Mouse (Mus musculus): ENCODE measurements at regions not wholly inside any gene's neighbourhood (a gene's known extent, or its start where the extent isn't known, plus 50 kb on each side); places are given as distances from the start of the nearest gene placed in this dataset.

DNA sequence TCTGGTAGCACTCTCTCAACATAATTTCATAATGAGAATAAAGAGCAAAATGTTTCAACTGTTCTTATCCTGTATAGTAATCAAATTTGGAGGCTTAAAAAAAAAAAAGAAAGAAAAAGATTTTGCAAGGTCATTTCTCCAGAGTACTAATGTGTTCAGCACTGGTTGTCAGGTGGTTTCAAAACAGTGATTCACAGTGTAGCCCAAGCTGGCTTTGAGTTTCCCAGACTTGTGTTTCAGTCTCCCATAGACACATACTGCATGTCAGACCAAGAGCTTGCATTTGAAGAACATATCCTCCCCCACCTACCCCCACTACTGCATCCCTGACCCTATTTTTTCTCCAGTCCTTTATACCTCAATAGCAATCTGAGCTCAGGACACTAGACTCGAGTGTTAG, 107.2 kb upstream of the Ank start:
- H3K36me3 ChIP-seq (ENCODE audit: control insufficient read depth, insufficient read depth, low read length): no peaks in the 10 kb centered on the region
- H3K27ac ChIP-seq (ENCODE audit: low read depth, low read length): no peak overlapping the region
- H3K4me3 ChIP-seq (ENCODE audit: low read depth, low read length): no peak overlapping the region
- 71% methylated on average over 1 of the region's 1 CpGs for WGBS
- H3K27me3 ChIP-seq (ENCODE audit: control insufficient read depth, insufficient read depth, low read length): no peaks in the 10 kb centered on the region
- no peaks in the 10 kb centered on the region for H3K4me1 ChIP-seq (replicated peaks; ENCODE audit: control insufficient read depth, insufficient read depth, low read length)
- no peak overlapping the region for H3K9ac ChIP-seq (ENCODE audit: low read depth, low read length)
- ATAC-seq (ENCODE audit: low FRiP score) (no peak), DNase-seq (ENCODE audit: low spot score) (no peak)
- H3K4me2 ChIP-seq (replicated peaks; ENCODE audit: low read depth, low read length): no peak overlapping the region
- H3K9me3 ChIP-seq (ENCODE audit: control insufficient read depth, low read length): no peaks in the 10 kb centered on the region

DNA sequence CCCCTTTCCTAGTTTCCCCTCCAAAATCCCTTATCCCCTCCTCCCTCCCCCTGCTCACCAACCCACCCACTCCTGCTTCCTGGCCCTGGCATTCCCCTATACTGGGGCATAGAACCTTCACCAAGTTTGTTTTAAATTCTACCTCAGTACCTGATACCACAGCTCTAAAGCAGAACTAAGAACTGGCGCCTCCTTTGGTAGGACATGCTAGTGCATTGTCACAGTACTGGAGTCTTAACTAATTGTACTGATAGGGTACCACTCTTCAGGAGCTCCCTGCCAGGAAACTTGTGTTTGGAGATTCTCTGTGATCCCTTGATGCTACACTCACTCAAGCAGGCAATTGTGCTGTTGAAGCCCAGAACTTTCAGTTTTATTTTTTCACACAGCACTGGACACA, 92.0 kb upstream of the Ank start:
- no peak overlapping the region for H3K9ac ChIP-seq (ENCODE audit: low read depth, low read length)

DNA sequence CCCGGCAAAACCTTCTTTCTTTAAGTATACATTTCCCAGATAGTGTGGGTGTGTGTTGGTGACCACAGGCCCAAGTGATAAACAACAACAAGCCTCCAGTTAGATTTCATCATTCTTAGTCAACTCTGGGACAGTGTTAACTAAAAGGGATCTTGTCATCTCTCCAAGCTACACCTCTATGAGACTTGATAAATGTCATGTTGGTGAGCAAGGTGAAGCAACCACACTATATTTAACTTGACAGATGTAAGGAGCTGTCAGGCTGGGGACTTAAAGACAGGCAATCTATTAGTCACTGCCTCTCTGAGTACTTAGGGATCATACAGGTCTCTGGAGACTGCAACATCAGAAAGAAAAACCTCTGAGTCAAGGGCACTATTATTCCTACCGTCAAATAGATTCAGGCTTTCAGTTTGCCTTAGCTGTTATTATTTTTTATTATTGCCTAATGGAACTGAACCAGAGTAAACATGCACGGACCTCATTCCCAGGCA, 87.8 kb upstream of the Ank start:
- no peaks in the 10 kb centered on the region for H3K4me1 ChIP-seq (replicated peaks; ENCODE audit: control insufficient read depth, insufficient read depth, low read length)
- H3K36me3 ChIP-seq (ENCODE audit: control insufficient read depth, insufficient read depth, low read length): no peaks in the 10 kb centered on the region
- WGBS: 85% methylated on average over 3 of the region's 3 CpGs
- H3K4me3 ChIP-seq (ENCODE audit: low read depth, low read length): no peak overlapping the region
- DNase-seq (ENCODE audit: low spot score) (no peak), ATAC-seq (ENCODE audit: low FRiP score) (no peak)
- no peak overlapping the region for H3K27ac ChIP-seq (ENCODE audit: low read depth, low read length)
- no peak overlapping the region for H3K9ac ChIP-seq (ENCODE audit: low read depth, low read length)
- no peaks in the 10 kb centered on the region for H3K27me3 ChIP-seq (ENCODE audit: control insufficient read depth, insufficient read depth, low read length)
- H3K9me3 ChIP-seq (ENCODE audit: control insufficient read depth, low read length): no peaks in the 10 kb centered on the region
- no peak overlapping the region for H3K4me2 ChIP-seq (replicated peaks; ENCODE audit: low read depth, low read length)

More for the DNA sequence above, 92.0 kb upstream of the Ank start:
- Histone ChIP-seq H3K4me1 (replicated peaks; ENCODE audit: control insufficient read depth, insufficient read depth, low read length) (no peaks in the 10 kb centered on the region), H3K36me3 (ENCODE audit: control insufficient read depth, insufficient read depth, low read length) (no peaks in the 10 kb centered on the region), H3K4me2 (replicated peaks; ENCODE audit: low read depth, low read length) (no peak overlapping the region), H3K27me3 (ENCODE audit: control insufficient read depth, insufficient read depth, low read length) (no peaks in the 10 kb centered on the region), H3K27ac (ENCODE audit: low read depth, low read length) (no peak overlapping the region), H3K4me3 (ENCODE audit: low read depth, low read length) (no peak overlapping the region), H3K9me3 (ENCODE audit: control insufficient read depth, low read length) (no peaks in the 10 kb centered on the region)
- WGBS: 65% methylated on average over 1 of the region's 1 CpGs
- DNase-seq (ENCODE audit: low spot score) (no peak), ATAC-seq (ENCODE audit: low FRiP score) (no peak)

DNA sequence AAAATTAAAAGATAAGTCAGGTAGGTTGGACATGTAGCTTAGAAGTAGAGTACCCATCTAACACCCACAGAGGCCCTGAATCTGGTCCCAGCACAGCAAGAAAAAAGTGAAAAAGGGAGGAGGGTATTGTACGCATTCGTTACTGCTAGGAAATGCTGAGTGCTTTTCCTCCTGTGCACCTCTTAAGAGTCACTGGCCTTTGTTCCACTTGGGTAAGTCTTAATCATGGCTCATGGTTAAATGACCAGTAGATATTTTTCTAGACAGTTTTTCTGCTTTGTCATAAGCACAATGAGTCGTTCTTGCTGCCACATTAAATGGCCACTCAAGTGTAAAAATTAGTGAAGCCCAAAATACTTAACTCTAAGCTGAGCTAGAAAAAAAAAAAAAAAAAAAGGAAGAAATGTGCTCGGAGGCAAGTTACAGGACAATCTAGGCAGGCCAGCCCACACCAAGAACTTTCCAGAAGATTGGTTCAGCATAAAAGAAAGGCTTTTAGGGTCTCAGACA, 86.0 kb upstream of the Ank start:
- Histone ChIP-seq H3K36me3 (ENCODE audit: control insufficient read depth, insufficient read depth, low read length) (no peaks in the 10 kb centered on the region), H3K4me3 (ENCODE audit: low read depth, low read length) (no peak overlapping the region), H3K4me2 (replicated peaks; ENCODE audit: low read depth, low read length) (no peak overlapping the region), H3K27ac (ENCODE audit: low read depth, low read length) (no peak overlapping the region), H3K9ac (ENCODE audit: low read depth, low read length) (no peak overlapping the region), H3K27me3 (ENCODE audit: control insufficient read depth, insufficient read depth, low read length) (no peaks in the 10 kb centered on the region), H3K9me3 (ENCODE audit: control insufficient read depth, low read length) (no peaks in the 10 kb centered on the region), H3K4me1 (replicated peaks; ENCODE audit: control insufficient read depth, insufficient read depth, low read length) (no peaks in the 10 kb centered on the region)
- no peak for ATAC-seq (ENCODE audit: low FRiP score)
- WGBS: 55% methylated on average over 4 of the region's 4 CpGs
- DNase-seq (ENCODE audit: low spot score): no peak

DNA sequence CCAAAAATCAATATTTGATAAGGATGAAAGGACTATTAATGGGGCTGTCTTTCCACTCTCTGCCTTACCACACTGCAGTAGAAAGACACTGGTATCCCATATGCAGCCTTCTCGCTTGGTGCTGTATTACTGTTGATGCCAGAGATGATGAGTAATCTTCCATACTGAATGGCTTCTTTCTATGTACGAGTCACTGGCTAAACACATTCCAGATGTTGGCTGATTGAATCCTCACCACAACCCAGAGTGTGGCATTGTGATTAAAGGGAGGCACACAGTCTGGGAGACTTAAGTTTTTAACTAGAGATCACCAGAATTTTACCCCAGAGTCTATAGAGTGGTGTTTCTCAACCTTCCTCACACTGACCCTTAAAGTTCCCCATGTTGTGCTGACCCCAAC, 84.9 kb upstream of the Ank start:
- Histone ChIP-seq H3K27me3 (ENCODE audit: control insufficient read depth, insufficient read depth, low read length) (no peaks in the 10 kb centered on the region), H3K36me3 (ENCODE audit: control insufficient read depth, insufficient read depth, low read length) (no peaks in the 10 kb centered on the region), H3K9ac (ENCODE audit: low read depth, low read length) (no peak overlapping the region), H3K9me3 (ENCODE audit: control insufficient read depth, low read length) (no peaks in the 10 kb centered on the region), H3K27ac (ENCODE audit: low read depth, low read length) (no peak overlapping the region), H3K4me3 (ENCODE audit: low read depth, low read length) (no peak overlapping the region), H3K4me2 (replicated peaks; ENCODE audit: low read depth, low read length) (no peak overlapping the region), H3K4me1 (replicated peaks; ENCODE audit: control insufficient read depth, insufficient read depth, low read length) (no peaks in the 10 kb centered on the region)
- ATAC-seq (ENCODE audit: low FRiP score) (no peak), DNase-seq (ENCODE audit: low spot score) (no peak)
- 67% methylated on average over 2 of the region's 2 CpGs for WGBS

DNA sequence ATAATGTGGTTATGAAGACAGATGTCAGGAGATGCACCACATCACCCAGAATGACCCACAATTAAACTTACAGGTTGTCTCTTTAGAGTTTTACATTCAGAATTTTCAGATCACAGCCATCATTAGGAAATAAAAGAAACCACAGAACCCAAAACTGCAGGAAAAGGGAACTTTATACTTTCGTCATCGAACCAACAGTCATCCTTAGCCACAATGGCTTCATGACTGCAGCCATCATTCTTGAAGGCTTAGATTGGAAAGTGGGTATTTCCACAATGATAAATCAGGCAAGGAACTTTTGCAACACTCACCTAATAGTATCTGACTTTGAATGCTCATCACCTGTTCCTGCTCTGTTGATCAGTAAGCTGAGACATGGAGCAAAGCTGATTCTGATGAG, 75.9 kb upstream of the Ank start:
- DNase-seq (ENCODE audit: low spot score) (no peak), ATAC-seq (ENCODE audit: low FRiP score) (no peak)
- H3K4me3 ChIP-seq (ENCODE audit: low read depth, low read length): no peak overlapping the region
- WGBS: 94% methylated on average over 2 of the region's 2 CpGs
- no peaks in the 10 kb centered on the region for H3K9me3 ChIP-seq (ENCODE audit: control insufficient read depth, low read length)
- no peaks in the 10 kb centered on the region for H3K27me3 ChIP-seq (ENCODE audit: control insufficient read depth, insufficient read depth, low read length)
- no peak overlapping the region for H3K27ac ChIP-seq (ENCODE audit: low read depth, low read length)
- H3K9ac ChIP-seq (ENCODE audit: low read depth, low read length): no peak overlapping the region
- no peak overlapping the region for H3K4me2 ChIP-seq (replicated peaks; ENCODE audit: low read depth, low read length)
- H3K4me1 ChIP-seq (replicated peaks; ENCODE audit: control insufficient read depth, insufficient read depth, low read length): no peaks in the 10 kb centered on the region
- H3K36me3 ChIP-seq (ENCODE audit: control insufficient read depth, insufficient read depth, low read length): no peaks in the 10 kb centered on the region

DNA sequence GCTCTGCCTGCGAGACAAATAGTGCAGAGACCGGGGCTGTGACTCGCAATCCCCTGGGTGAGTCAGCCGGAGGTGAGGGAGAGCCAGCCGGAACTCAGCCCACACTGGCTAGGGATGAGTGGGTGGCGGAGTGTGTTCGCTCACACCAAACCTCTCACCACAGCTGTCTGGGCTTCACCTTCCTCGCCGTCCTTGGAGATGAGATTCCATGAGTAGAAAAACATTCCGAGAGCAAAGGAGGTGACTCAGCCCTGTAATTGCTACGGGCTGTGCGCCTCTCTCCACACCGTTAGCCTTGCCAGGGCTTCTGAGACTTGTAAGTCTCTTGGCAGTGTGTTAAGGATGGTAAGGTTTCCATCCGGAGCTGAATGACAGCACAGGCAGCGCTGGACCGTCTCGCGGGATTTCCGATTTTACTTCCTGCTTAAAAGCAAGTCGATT, 60.7 kb upstream of the Ank start:
- H3K9ac ChIP-seq (ENCODE audit: low read depth, low read length): no peak overlapping the region
- DNase-seq (ENCODE audit: low spot score) (no peak), ATAC-seq (ENCODE audit: low FRiP score) (no peak)
- no peaks in the 10 kb centered on the region for H3K9me3 ChIP-seq (ENCODE audit: control insufficient read depth, low read length)
- H3K27ac ChIP-seq (ENCODE audit: low read depth, low read length): no peak overlapping the region
- H3K4me1 ChIP-seq (replicated peaks; ENCODE audit: control insufficient read depth, insufficient read depth, low read length): no peaks in the 10 kb centered on the region
- 77% methylated on average over 20 of the region's 20 CpGs for WGBS
- H3K36me3 ChIP-seq (ENCODE audit: control insufficient read depth, insufficient read depth, low read length): no peaks in the 10 kb centered on the region
- H3K4me2 ChIP-seq (replicated peaks; ENCODE audit: low read depth, low read length): no peak overlapping the region
- H3K4me3 ChIP-seq (ENCODE audit: low read depth, low read length): no peak overlapping the region
- H3K27me3 ChIP-seq (ENCODE audit: control insufficient read depth, insufficient read depth, low read length): no peaks in the 10 kb centered on the region

DNA sequence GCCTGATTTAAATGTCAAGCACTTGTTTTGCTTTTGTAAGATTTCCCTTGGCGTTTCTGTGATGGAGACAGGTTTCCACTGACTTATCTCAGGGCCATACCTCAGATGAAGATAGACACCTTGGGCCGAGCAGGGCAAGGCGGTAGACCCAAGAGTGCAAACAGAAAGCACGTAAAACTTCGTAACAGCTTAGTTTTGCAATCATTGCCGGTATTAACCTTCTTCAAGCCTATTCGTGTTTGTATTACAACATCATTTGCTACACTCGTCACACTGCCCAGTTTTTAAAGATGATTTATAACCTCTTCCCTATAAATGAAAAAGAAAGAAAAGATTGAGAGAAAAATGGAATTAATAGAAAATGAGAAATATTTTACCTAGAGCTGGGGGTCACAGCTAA, 56.6 kb upstream of the Ank start:
- DNase-seq (ENCODE audit: low spot score) (no peak), ATAC-seq (ENCODE audit: low FRiP score) (no peak)
- Histone ChIP-seq H3K36me3 (ENCODE audit: control insufficient read depth, insufficient read depth, low read length) (no peaks in the 10 kb centered on the region), H3K4me1 (replicated peaks; ENCODE audit: control insufficient read depth, insufficient read depth, low read length) (no peaks in the 10 kb centered on the region), H3K27me3 (ENCODE audit: control insufficient read depth, insufficient read depth, low read length) (no peaks in the 10 kb centered on the region), H3K9me3 (ENCODE audit: control insufficient read depth, low read length) (no peaks in the 10 kb centered on the region), H3K9ac (ENCODE audit: low read depth, low read length) (no peak overlapping the region), H3K4me3 (ENCODE audit: low read depth, low read length) (no peak overlapping the region), H3K27ac (ENCODE audit: low read depth, low read length) (no peak overlapping the region), H3K4me2 (replicated peaks; ENCODE audit: low read depth, low read length) (no peak overlapping the region)
- WGBS: 92% methylated on average over 8 of the region's 8 CpGs

DNA sequence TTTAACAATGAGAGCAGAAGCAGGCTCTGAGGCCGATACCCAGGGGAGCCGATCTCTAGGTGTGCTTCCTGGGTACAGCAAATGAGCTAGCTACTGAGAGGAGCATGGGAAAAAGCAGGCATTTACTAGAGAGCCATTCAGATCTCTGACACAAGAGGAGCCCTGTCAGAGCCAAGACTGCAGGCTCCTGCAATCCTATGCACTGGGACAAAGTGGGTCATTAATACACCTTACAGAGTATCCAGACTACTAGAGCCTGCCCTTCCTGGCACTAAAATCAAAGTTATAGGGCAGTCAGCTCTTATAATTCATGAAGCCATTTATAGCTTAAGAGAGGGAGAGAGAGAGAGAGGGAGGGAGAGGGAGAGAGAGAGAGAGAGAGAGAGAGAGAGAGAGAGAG, 54.2 kb upstream of the Ank start:
- no peaks in the 10 kb centered on the region for H3K9me3 ChIP-seq (ENCODE audit: control insufficient read depth, low read length)
- H3K27me3 ChIP-seq (ENCODE audit: control insufficient read depth, insufficient read depth, low read length): no peaks in the 10 kb centered on the region
- WGBS: 89% methylated on average over 2 of the region's 2 CpGs
- no peak overlapping the region for H3K4me3 ChIP-seq (ENCODE audit: low read depth, low read length)
- H3K4me2 ChIP-seq (replicated peaks; ENCODE audit: low read depth, low read length): no peak overlapping the region
- no peak for DNase-seq (ENCODE audit: low spot score)
- H3K36me3 ChIP-seq (ENCODE audit: control insufficient read depth, insufficient read depth, low read length): no peaks in the 10 kb centered on the region
- H3K9ac ChIP-seq (ENCODE audit: low read depth, low read length): no peak overlapping the region
- ATAC-seq (ENCODE audit: low FRiP score): no peak
- H3K27ac ChIP-seq (ENCODE audit: low read depth, low read length): no peak overlapping the region
- H3K4me1 ChIP-seq (replicated peaks; ENCODE audit: control insufficient read depth, insufficient read depth, low read length): no peaks in the 10 kb centered on the region
